ENCODE assay signal across 27 mouse cellular contexts in the genomic region with DNA sequence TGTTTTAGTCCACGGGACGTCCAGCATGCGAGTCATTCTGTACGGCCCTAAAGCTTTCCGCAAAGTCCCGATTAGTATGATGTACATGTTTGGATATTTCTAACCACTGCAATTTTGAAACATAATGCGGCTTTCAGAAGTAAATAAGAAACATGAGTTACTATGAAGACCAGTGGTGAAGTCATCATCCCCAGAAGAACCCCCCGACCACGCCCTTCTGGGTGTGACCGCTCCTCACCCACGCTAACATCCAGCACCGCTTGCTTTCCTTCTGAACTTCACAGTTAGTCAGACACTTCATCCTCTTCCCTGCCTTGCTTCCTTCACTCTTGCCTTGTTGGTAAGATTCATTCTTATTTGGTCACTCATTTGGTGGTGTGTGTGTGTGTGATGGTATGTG. TPM values are rescaled to one million over a fixed set of nuclear protein-coding genes. Genes with fewer than 3 reads are reported as not detected.
DNase-seq lines count a peak whose midpoint lies in the region; ATAC-seq lines count a peak whose summit lies in the region.
"Had no signal": no experiment of that assay in that cellular context is flagged by ENCODE, and none has a peak within 500 bp of the region (broad histone marks: within the 10 kb centered on the region; RNA-seq: fewer than 3 reads in every experiment).

No protein-coding gene starts in this region.

- 0 out of 2 replicates have a peak, but pooled peaks cover 5% of the 10 kb centered on the region for H3K27me3 ChIP-seq in lung, embryonic 15.5 days
- H3K27me3 ChIP-seq in intestine, embryonic 15.5 days (replicated peaks): no peaks in the 10 kb centered on the region
- H3K27me3 ChIP-seq in stomach, embryonic 14.5 days (ENCODE audit: control insufficient read depth, insufficient read depth, low read length): no peaks in the 10 kb centered on the region
- H3K27me3 ChIP-seq: embryonic facial prominence, embryonic 15.5 days; hindbrain, embryonic 12.5 days; limb, embryonic 13.5 days; neural tube, embryonic 12.5 days had no signal

- H3K4me3 ChIP-seq in lung, embryonic 15.5 days: no peak overlapping the region
- no peak overlapping the region for H3K4me3 ChIP-seq in intestine, embryonic 15.5 days (replicated peaks)
- no peak overlapping the region for H3K4me3 ChIP-seq in stomach, embryonic 14.5 days (ENCODE audit: low read depth, low read length)
- H3K4me3 ChIP-seq: embryonic facial prominence, embryonic 10.5 days; embryonic facial prominence, embryonic 15.5 days; hindbrain, embryonic 12.5 days; layer of hippocampus, adult 2 months; left cerebral cortex, adult 2 months; limb, embryonic 13.5 days; midbrain, embryonic 15.5 days; neural tube, embryonic 12.5 days had no signal

- intact Hi-C loops in left cerebral cortex, postnatal 4 days (cut with DNase I): no loop called here

- no peak overlapping the region for H3K9ac ChIP-seq in lung, embryonic 15.5 days
- no peak overlapping the region for H3K9ac ChIP-seq in intestine, embryonic 15.5 days
- H3K9ac ChIP-seq in stomach, embryonic 14.5 days (replicated peaks; ENCODE audit: low read depth, low read length): no peak overlapping the region
- H3K9ac ChIP-seq: embryonic facial prominence, embryonic 15.5 days; hindbrain, embryonic 12.5 days; limb, embryonic 13.5 days; midbrain, embryonic 15.5 days; neural tube, embryonic 12.5 days had no signal

- no peaks in the 10 kb centered on the region for H3K9me3 ChIP-seq in lung, embryonic 15.5 days
- no peaks in the 10 kb centered on the region for H3K9me3 ChIP-seq in intestine, embryonic 15.5 days
- no peaks in the 10 kb centered on the region for H3K9me3 ChIP-seq in stomach, embryonic 14.5 days (ENCODE audit: control insufficient read depth, low read depth, low read length)
- H3K9me3 ChIP-seq: embryonic facial prominence, embryonic 10.5 days; embryonic facial prominence, embryonic 15.5 days; hindbrain, embryonic 12.5 days; limb, embryonic 13.5 days; midbrain, embryonic 15.5 days; neural tube, embryonic 12.5 days had no signal

- H3K36me3 ChIP-seq in lung, embryonic 15.5 days: no peaks in the 10 kb centered on the region
- H3K36me3 ChIP-seq in intestine, embryonic 15.5 days: no peaks in the 10 kb centered on the region
- H3K36me3 ChIP-seq in stomach, embryonic 14.5 days (ENCODE audit: control insufficient read depth, insufficient read depth, low read length): no peaks in the 10 kb centered on the region
- H3K36me3 ChIP-seq: embryonic facial prominence, embryonic 10.5 days; embryonic facial prominence, embryonic 15.5 days; hindbrain, embryonic 12.5 days; limb, embryonic 13.5 days; midbrain, embryonic 15.5 days; neural tube, embryonic 12.5 days had no signal

- no peak for DNase-seq in lung, postnatal 14 days
- DNase-seq in 3T3-L1 (ENCODE audit: low read depth, low spot score): peak; percentile 43
- DNase-seq in heart, adult 11 months: no peak
- no peak for DNase-seq in left cerebral cortex, postnatal 4 days
- no peak for DNase-seq in spleen, postnatal 4 days (ENCODE audit: low spot score in 2 of 2)
- DNase-seq: adrenal gland, postnatal 10 days; cerebellum, adult 8-10 months; cerebellum, postnatal 25 days; gastrocnemius, postnatal 25 days; kidney, adult 2 months; kidney, postnatal 36 days; right cerebral cortex, postnatal 4 days had no signal

- H3K27ac ChIP-seq in lung, embryonic 15.5 days: peak overlapping the region; percentile 85
- H3K27ac ChIP-seq in intestine, embryonic 15.5 days: no peak overlapping the region
- no peak overlapping the region for H3K27ac ChIP-seq in stomach, embryonic 14.5 days (ENCODE audit: low read length)
- H3K27ac ChIP-seq: embryonic facial prominence, embryonic 10.5 days; embryonic facial prominence, embryonic 15.5 days; hindbrain, embryonic 12.5 days; hindbrain, postnatal 0 days; layer of hippocampus, adult 2 months; left cerebral cortex, adult 2 months; limb, embryonic 13.5 days; midbrain, embryonic 15.5 days; neural tube, embryonic 12.5 days had no signal

- peaks cover 50% of the 10 kb centered on the region for H3K4me1 ChIP-seq in lung, embryonic 15.5 days
- peaks cover 14% of the 10 kb centered on the region for H3K4me1 ChIP-seq in intestine, embryonic 15.5 days (replicated peaks)
- peaks cover 6% of the 10 kb centered on the region; the same call in 1 of the 2 replicates for H3K4me1 ChIP-seq in stomach, embryonic 14.5 days (ENCODE audit: control insufficient read depth, insufficient read depth, low read length)
- H3K4me1 ChIP-seq: hindbrain, embryonic 12.5 days had no signal

- ATAC-seq in lung, embryonic 15.5 days (ENCODE audit: borderline replicate concordance, extremely low read depth, low FRiP score, low TSS enrichment): no peak
- ATAC-seq in intestine, embryonic 15.5 days: no peak
- no peak for ATAC-seq in stomach, embryonic 14.5 days (ENCODE audit: insufficient number of reproducible peaks, insufficient read depth, low FRiP score, low read depth)
- ATAC-seq: forebrain, embryonic 14.5 days; hindbrain, postnatal 0 days; midbrain, embryonic 15.5 days had no signal

- 48% methylated on average over 12 of the region's 12 CpGs for WGBS in lung, embryonic 15.5 days
- WGBS in intestine, embryonic 15.5 days: 62% methylated on average over 12 of the region's 12 CpGs
- 66% methylated on average over 12 of the region's 12 CpGs for WGBS in stomach, embryonic 14.5 days

- peak overlapping the region; percentile 33 for H3K4me2 ChIP-seq in lung, embryonic 15.5 days
- H3K4me2 ChIP-seq in intestine, embryonic 15.5 days (replicated peaks): peak overlapping the region; percentile 7; the same call in 1 of the 2 replicates
- 0 out of 2 replicates have a peak overlapping the region, but pooled peaks have one; percentile 17 for H3K4me2 ChIP-seq in stomach, embryonic 14.5 days (replicated peaks; ENCODE audit: low read depth, low read length)
- H3K4me2 ChIP-seq: embryonic facial prominence, embryonic 15.5 days; heart, embryonic 11.5 days; hindbrain, embryonic 12.5 days; limb, embryonic 13.5 days; liver, embryonic 11.5 days; midbrain, embryonic 15.5 days; neural tube, embryonic 12.5 days had no signal

RNA-seq across cellular contexts. Expression of gene Rhou, which starts 4.2 kb away (rescaled TPM):
- polyA plus RNA-seq in lung, embryonic 15.5 days (2015; fragmentation: Nextera tagmentation; extraction: Ambion mirVana): 7.9 and 9.3 TPM in 2 replicates
- polyA plus RNA-seq in intestine, embryonic 15.5 days (2015; fragmentation: Nextera tagmentation; extraction: Ambion mirVana): 6.4 and 7.6 TPM in 2 replicates
- 10.8 and 11.7 TPM in 2 replicates for polyA plus RNA-seq in stomach, embryonic 14.5 days (2014; fragmentation: Nextera tagmentation; extraction: Ambion mirVana)
- total RNA-seq in left cerebral cortex, postnatal 4 days (2021): 10 to 100 TPM; 78.0 to 89.0 TPM
